Mouse (Mus musculus): ENCODE data around the gene Fbxo42.
A peak's percentile ranks its signal among the peaks of the same experiment; 100 is the strongest.

Gene Fbxo42

DNA sequence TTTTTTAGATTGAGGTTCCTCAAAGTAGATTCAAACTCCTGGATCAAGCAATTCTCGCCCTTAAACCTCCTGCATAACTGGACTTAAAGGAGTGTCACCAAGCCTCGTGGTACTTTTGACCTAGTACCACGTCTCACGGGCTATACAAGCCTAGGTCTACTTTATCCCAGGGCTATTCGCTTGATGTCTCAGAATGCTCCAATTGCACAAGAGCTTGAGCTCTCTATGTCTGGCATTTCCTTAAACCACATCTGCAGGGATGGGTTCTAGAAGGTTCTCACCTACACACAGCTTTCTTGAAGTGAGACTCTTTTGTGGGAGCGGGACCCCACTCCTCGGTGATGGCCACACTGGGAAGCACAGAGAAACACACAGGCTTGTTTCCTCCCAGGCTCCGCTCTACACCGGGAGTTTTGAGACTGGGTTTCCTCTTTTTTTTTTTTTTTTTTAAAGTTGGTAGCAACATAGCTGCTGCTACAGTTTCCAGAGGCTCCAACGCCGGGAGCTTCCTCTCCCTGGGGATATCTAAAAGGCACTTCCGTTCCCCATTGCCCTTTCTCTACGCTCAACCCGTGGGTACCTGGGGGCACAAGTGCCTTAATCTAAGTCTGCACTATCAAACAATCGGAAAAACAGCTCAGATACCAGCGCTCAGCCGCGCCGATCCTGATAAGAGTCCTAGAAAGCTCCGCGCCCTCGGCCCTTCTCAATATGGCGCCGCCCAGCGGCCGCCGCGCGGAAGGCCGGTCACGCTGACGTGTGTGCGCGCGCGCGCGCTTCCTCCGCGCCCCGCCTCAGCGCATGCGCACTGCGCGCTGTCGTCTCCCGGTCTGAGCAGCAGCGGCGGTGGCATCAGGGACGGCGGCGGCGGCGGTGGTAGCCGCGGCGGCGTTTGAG, at the start of gene Fbxo42:
Fbxo42 (plus strand) TSS at position 802 of the 897 bp plus-strand sequence.
- peak; percentile 91 to 93 for DNase-seq

DNA sequence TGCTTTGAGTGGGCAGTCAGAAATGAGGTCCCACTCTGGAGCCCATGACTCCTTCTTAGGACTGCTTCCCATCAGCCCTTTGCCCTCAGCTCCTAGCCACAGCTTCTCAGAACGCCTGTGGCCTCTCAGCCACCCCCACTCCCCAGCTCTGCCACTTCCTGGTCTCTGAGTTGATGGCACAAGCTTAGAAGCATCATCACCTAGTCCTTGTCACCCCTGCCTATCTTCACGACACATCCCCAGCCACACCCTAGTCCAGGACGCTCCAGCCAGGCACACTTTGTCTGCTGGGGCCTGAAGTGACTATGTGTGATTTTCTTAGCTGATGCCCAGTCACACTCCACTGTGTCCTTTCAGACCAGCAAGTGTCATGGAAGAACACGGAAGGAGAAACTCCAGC, 48.8 kb upstream of the Fbxo42 start:
- no peak for DNase-seq

GRCm38 (mm10) chr4:141099956-141100355, 47.8 kb upstream of the Fbxo42 start:
- no peak for DNase-seq

DNA sequence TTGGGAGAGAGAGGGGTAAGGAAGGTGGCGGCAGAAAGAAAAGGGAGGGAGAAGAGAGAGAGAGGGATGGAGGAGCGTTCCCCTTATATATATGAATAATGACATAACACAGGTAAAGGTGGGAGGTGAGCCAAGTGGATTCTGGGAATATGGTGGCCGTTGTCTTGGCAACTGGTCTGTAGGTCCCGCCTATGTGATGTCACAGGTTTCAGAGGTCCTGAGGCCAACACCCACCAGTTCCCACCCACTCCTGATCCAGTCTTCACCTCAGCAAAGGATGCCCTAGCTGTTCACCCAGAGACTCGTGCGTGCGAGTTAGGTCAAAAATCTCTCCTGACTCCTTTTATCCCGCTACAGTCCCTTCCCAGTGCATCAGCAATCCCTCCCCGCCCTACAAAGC, 46.4 kb upstream of the Fbxo42 start:
- DNase-seq = no peak

GRCm38 (mm10) chr4:141101855-141102254, 45.9 kb upstream of the Fbxo42 start:
- DNase-seq = peak in 1 of 2 experiments; percentile 27

- no peak for DNase-seq
Measured at GRCm38 (mm10) chr4:141106526-141107183, 41.1 kb upstream of the Fbxo42 start.

DNA sequence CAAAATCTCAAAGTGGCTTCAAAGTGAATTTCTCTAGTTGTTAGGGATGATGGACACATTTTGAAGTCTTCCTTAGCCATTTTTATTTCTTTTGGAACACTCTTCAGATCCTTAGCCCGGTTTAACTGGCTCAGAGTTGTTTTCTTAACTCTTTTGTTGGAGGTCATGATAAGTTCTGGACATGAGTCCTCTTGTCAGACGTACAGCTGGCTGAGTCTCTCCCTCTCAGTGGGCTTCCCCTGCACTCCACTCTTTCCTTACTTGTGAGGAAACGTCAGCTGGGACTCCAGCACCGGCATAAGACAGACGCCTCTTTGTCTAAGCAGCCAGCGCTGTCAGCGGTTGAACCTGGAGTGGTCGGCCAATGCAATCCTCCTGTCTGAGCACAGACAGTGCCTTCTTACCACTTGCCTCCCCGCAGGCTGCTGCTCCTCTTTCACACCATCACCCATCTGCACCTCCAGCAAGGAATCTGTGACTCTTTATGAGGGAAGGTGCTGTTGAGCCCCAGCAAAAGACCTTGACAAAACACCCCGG, 39.4 kb upstream of the Fbxo42 start:
- DNase-seq = no peak

- DNase-seq = peak; percentile 58 to 70
Measured at GRCm38 (mm10) chr4:141113831-141114230, 33.9 kb upstream of the Fbxo42 start.

GRCm38 (mm10) chr4:141114521-141114981, 33.2 kb upstream of the Fbxo42 start:
- peak; percentile 70 to 79 for DNase-seq

DNA sequence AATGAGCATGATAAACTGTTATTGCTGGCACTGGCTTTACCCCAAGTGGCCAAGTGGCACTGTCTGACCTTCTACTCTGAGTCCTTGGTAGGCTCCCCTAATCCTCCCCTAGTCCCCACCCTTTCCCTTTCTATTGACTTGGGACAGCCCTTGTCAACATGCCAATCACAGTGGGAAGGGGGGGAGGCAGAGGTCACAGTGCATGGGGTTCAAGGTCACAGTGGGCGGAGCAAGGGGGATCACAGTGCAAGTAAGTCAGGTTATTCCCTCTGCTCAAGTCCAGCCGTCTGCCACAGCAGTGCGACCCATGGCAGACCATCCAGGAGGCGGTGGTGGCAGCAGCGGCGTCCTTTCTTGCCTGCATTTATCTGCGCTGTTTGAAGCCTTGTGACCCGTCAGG, 32.3 kb upstream of the Fbxo42 start:
- no peak for DNase-seq

- DNase-seq = no peak
Measured at GRCm38 (mm10) chr4:141118691-141119090, 29.0 kb upstream of the Fbxo42 start.

GRCm38 (mm10) chr4:141120700-141121099, 27.0 kb upstream of the Fbxo42 start:
- peak in 1 of 2 experiments; percentile 50 for DNase-seq

GRCm38 (mm10) chr4:141122663-141123062, 25.1 kb upstream of the Fbxo42 start:
- no peak for DNase-seq

- DNase-seq = no peak
Measured at GRCm38 (mm10) chr4:141123065-141123464, 24.6 kb upstream of the Fbxo42 start.

- no peak for DNase-seq
Measured at GRCm38 (mm10) chr4:141129190-141129710, 18.5 kb upstream of the Fbxo42 start.

- DNase-seq = peak; percentile 64 to 70
Measured at GRCm38 (mm10) chr4:141130704-141131342, 16.9 kb upstream of the Fbxo42 start.

GRCm38 (mm10) chr4:141131531-141132061, 16.1 kb upstream of the Fbxo42 start:
- peak; percentile 70 to 83 for DNase-seq

GRCm38 (mm10) chr4:141132191-141132590, 15.5 kb upstream of the Fbxo42 start:
- peak in 1 of 2 experiments; percentile 58 for DNase-seq

DNA sequence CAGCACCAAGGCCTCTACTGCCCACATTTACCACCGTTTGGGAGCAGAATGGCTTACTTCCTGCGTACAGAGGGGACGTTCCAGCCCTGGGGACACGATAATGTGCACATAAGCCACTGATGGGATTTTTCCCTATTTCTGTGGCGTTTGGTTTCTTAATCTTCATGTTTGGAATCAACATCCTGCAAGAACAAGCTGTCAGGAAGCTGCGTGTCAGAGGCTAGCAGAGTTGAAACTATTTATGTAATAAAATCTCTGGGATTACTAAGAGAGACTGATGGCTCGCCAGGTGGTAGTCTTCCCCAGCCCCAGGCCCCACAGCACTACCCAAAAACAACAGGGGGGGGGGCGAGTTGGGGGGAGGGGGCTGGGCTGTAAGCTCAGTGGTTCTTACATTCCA, 14.5 kb upstream of the Fbxo42 start:
- no peak for DNase-seq

GRCm38 (mm10) chr4:141134031-141134441, 13.7 kb upstream of the Fbxo42 start:
- no peak for DNase-seq

DNA sequence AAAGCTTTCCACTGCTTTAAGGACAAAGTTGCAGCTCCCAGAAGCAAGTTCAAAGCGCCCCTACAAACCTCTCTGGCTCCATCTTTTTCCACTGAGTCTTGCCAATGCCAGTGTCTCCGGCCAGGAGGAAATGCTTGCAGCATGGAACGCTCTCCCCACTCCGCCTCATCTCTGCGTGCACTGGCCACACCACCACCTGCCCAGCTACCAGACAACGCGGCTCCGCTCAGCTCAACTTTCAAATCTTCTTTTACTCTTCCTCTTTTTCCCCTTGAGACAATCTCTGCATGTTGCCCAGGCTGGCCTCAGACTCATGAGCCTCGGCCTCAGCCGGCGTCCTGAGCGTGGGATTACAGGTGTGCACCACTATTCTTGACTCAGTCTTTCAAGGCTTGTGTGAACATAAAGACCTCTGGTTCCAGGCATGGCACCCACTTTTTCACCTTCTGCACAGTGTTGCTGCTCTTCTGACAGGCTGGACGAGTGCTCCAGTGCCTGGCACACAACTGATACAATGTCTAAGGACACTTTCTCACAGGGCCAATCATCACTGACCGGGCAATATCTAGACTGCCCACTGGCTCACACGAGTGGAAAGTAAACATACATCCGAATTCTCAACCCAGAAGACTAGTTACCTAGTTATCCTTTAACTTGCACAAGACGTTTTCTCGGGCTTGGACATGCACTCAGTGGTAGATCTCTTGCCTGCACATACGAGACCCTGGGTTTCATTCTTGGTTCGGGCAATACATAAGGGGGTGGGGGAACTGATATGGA, 12.8 kb upstream of the Fbxo42 start:
- peak; percentile 40 to 44 for DNase-seq

DNA sequence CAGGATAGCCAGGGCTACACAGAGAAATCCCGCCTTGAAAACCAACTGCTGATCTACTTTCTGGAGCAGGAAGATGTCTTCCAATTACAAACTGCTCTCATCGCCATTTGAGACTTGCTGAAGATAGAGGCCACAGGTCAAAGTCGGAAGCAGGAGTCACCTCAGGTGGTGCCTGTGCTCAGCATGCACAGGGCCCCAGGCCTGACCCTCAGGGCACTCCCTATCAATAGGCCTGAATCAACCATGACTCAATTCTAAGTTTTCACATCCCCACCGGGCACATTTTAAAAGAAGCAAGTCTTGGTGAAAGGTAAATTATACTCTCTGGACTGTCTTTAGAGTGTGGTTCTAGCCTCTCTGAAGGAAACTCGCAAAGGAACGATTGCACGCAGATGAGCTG, 11.6 kb upstream of the Fbxo42 start:
- no peak for DNase-seq
